Mouse (Mus musculus) CD4-positive, CD25-positive, alpha-beta regulatory T cell, adult 4 months (primary cell): ENCODE measurements around the gene Rcsd1. TPM values are rescaled to one million over a fixed set of nuclear protein-coding genes. Genes with fewer than 3 reads are reported as not detected.
"Not testable (repeated sequence)": the region's sequence is repeated elsewhere in the genome, so short reads cannot be mapped to it uniquely, and the experiment has no call there.

Experiments used
- ATAC-seq: one replicate; pipeline ENCODE4 v1.8.0; 2017
- polyA plus RNA-seq, 2 experiments: library from polyadenylated mRNA; unstranded; fragments of 100-300 nt; shearing (Covaris generic); gene quantifications; one replicate each; pipeline ENCODE4 v1.2.1; 2017

The Rcsd1 gene
- polyA plus RNA-seq, 2 experiments from 2014 or later, result 114 to 159 TPM

- no peak for ATAC-seq
Measured at GRCm38 (mm10) chr1:165689845-165690244, 19.7 kb downstream of the Rcsd1 start.

GRCm38 (mm10) chr1:165687861-165688260 lies 21.7 kb downstream of the Rcsd1 start:
- no peak for ATAC-seq

GRCm38 (mm10) chr1:165686963-165687362 lies 22.6 kb downstream of the Rcsd1 start:
- ATAC-seq, result no peak

GRCm38 (mm10) chr1:165686349-165686748 lies 23.2 kb downstream of the Rcsd1 start:
- no peak for ATAC-seq

- ATAC-seq, result no peak
Measured at GRCm38 (mm10) chr1:165684261-165685203, 25.0 kb downstream of the Rcsd1 start.

- ATAC-seq, result peak; percentile 76
Measured at GRCm38 (mm10) chr1:165682056-165682853, 27.3 kb downstream of the Rcsd1 start.

- peak; percentile 17 for ATAC-seq
Measured at GRCm38 (mm10) chr1:165681045-165681794, 28.3 kb downstream of the Rcsd1 start.

GRCm38 (mm10) chr1:165680086-165680485 lies 29.5 kb downstream of the Rcsd1 start:
- not testable (repeated sequence) for ATAC-seq

- no peak for ATAC-seq
Measured at GRCm38 (mm10) chr1:165679618-165679997, 29.9 kb downstream of the Rcsd1 start.

GRCm38 (mm10) chr1:165678861-165679617 lies 30.5 kb downstream of the Rcsd1 start:
- no peak for ATAC-seq

GRCm38 (mm10) chr1:165677558-165677957 lies 32.0 kb downstream of the Rcsd1 start:
- no peak for ATAC-seq

GRCm38 (mm10) chr1:165676993-165677392 lies 32.6 kb downstream of the Rcsd1 start:
- no peak for ATAC-seq

- no peak for ATAC-seq
Measured at GRCm38 (mm10) chr1:165675167-165675566, 34.4 kb downstream of the Rcsd1 start.

GRCm38 (mm10) chr1:165672355-165672754 lies 37.2 kb downstream of the Rcsd1 start:
- no peak for ATAC-seq

GRCm38 (mm10) chr1:165670056-165670455 lies 39.5 kb downstream of the Rcsd1 start:
- no peak for ATAC-seq

GRCm38 (mm10) chr1:165668904-165669303 lies 40.7 kb downstream of the Rcsd1 start:
- ATAC-seq, result peak; percentile 57

GRCm38 (mm10) chr1:165667380-165667779 lies 42.2 kb downstream of the Rcsd1 start:
- no peak for ATAC-seq

- no peak for ATAC-seq
Measured at GRCm38 (mm10) chr1:165666944-165667343, 42.6 kb downstream of the Rcsd1 start.

GRCm38 (mm10) chr1:165665758-165666157 lies 43.8 kb downstream of the Rcsd1 start:
- ATAC-seq, result no peak

- no peak for ATAC-seq
Measured at GRCm38 (mm10) chr1:165663277-165663676, 46.3 kb downstream of the Rcsd1 start.

- ATAC-seq, result no peak
Measured at GRCm38 (mm10) chr1:165662426-165663192, 46.9 kb downstream of the Rcsd1 start.
